Mouse (Mus musculus): ENCODE data around the gene Mcrs1. TPM values are rescaled to one million over a fixed set of nuclear protein-coding genes. Genes with fewer than 3 reads are reported as not detected.

Mcrs1 gene
- polyA plus RNA-seq, 1 experiment from 2014 or later = 146 TPM

GRCm38 (mm10) chr15:99283456-99283855 lies 31.7 kb upstream of the Mcrs1 start:
- WGBS = 63% methylated on average over 10 of the region's 10 CpGs

GRCm38 (mm10) chr15:99278271-99278670 lies 26.5 kb upstream of the Mcrs1 start:
- Histone ChIP-seq H3K27me3 (replicated peaks; ENCODE audit: control insufficient read depth, insufficient read depth, low read length) (no peaks in the 10 kb centered on the region), H3K36me3 (ENCODE audit: control insufficient read depth, insufficient read depth, low read length) (no peaks in the 10 kb centered on the region), H3K4me2 (ENCODE audit: low read length) (no peak overlapping the region), H3K9ac (ENCODE audit: low read length) (no peak overlapping the region), H3K4me1 (replicated peaks; ENCODE audit: control insufficient read depth, insufficient read depth, low read length) (no peaks in the 10 kb centered on the region), H3K9me3 (ENCODE audit: control insufficient read depth, low read length) (no peaks in the 10 kb centered on the region), H3K4me3 (ENCODE audit: low read depth, low read length) (no peak overlapping the region), H3K27ac (ENCODE audit: low read depth) (no peak overlapping the region)
- WGBS = 78% methylated on average over 7 of the region's 7 CpGs
- ATAC-seq (replicated peaks; ENCODE audit: low FRiP score, low TSS enrichment, low read depth) = no peak
- DNase-seq (ENCODE audit: low spot score) = no peak

More at GRCm38 (mm10) chr15:99283456-99283855, 31.7 kb upstream of the Mcrs1 start:
- Histone ChIP-seq H3K4me3 (ENCODE audit: low read depth, low read length) (no peak overlapping the region), H3K36me3 (ENCODE audit: control insufficient read depth, insufficient read depth, low read length) (no peaks in the 10 kb centered on the region), H3K27me3 (replicated peaks; ENCODE audit: control insufficient read depth, insufficient read depth, low read length) (no peaks in the 10 kb centered on the region), H3K27ac (ENCODE audit: low read depth) (no peak overlapping the region), H3K9me3 (ENCODE audit: control insufficient read depth, low read length) (no peaks in the 10 kb centered on the region), H3K4me2 (ENCODE audit: low read length) (no peak overlapping the region), H3K4me1 (replicated peaks; ENCODE audit: control insufficient read depth, insufficient read depth, low read length) (no peaks in the 10 kb centered on the region), H3K9ac (ENCODE audit: low read length) (no peak overlapping the region)
- no peak for ATAC-seq (replicated peaks; ENCODE audit: low FRiP score, low TSS enrichment, low read depth)
- DNase-seq (ENCODE audit: low spot score) = no peak

DNA sequence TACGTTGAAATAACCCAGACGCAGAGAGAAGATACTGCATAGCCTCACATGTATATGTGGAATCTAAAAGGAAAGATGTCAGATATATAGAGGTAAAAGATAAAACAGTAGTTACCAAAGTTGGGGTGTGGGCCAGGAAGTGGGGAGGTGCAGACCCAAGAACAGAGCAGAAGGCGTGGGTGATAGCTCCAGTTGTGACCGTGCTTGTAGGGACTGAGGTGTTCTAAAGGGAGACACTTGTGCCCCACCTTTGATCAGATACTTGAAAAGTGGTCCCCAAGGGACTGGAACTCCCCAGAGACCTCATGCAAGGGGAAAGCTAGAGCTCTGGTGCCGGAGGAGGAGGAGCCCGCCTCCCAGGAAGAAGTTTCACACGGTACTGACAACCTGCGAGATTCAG lies 24.3 kb upstream of the Mcrs1 start:
- no peaks in the 10 kb centered on the region for H3K27me3 ChIP-seq (replicated peaks; ENCODE audit: control insufficient read depth, insufficient read depth, low read length)
- no peaks in the 10 kb centered on the region for H3K36me3 ChIP-seq (ENCODE audit: control insufficient read depth, insufficient read depth, low read length)
- no peak overlapping the region for H3K4me2 ChIP-seq (ENCODE audit: low read length)
- ATAC-seq (replicated peaks; ENCODE audit: low FRiP score, low TSS enrichment, low read depth) (no peak), DNase-seq (ENCODE audit: low spot score) (no peak)
- H3K9me3 ChIP-seq (ENCODE audit: control insufficient read depth, low read length) = no peaks in the 10 kb centered on the region
- no peak overlapping the region for H3K27ac ChIP-seq (ENCODE audit: low read depth)
- H3K9ac ChIP-seq (ENCODE audit: low read length) = no peak overlapping the region
- no peak overlapping the region for H3K4me3 ChIP-seq (ENCODE audit: low read depth, low read length)
- no peaks in the 10 kb centered on the region for H3K4me1 ChIP-seq (replicated peaks; ENCODE audit: control insufficient read depth, insufficient read depth, low read length)
- WGBS = 84% methylated on average over 8 of the region's 8 CpGs

- DNase-seq (ENCODE audit: low spot score) (peak; percentile 79), ATAC-seq (replicated peaks; ENCODE audit: low FRiP score, low TSS enrichment, low read depth) (no peak; the same call in 1 of the 2 replicates)
- H3K27me3 ChIP-seq (replicated peaks; ENCODE audit: control insufficient read depth, insufficient read depth, low read length) = no peaks in the 10 kb centered on the region
- no peak overlapping the region for H3K9ac ChIP-seq (ENCODE audit: low read length)
- H3K36me3 ChIP-seq (ENCODE audit: control insufficient read depth, insufficient read depth, low read length) = no peaks in the 10 kb centered on the region
- H3K9me3 ChIP-seq (ENCODE audit: control insufficient read depth, low read length) = no peaks in the 10 kb centered on the region
- no peak overlapping the region for H3K4me3 ChIP-seq (ENCODE audit: low read depth, low read length)
- no peak overlapping the region for H3K27ac ChIP-seq (ENCODE audit: low read depth)
- no peak overlapping the region for H3K4me2 ChIP-seq (ENCODE audit: low read length)
- H3K4me1 ChIP-seq (replicated peaks; ENCODE audit: control insufficient read depth, insufficient read depth, low read length) = no peaks in the 10 kb centered on the region
- 17% methylated on average over 4 of the region's 4 CpGs for WGBS
Observed at GRCm38 (mm10) chr15:99265679-99266078, 13.9 kb upstream of the Mcrs1 start.

DNA sequence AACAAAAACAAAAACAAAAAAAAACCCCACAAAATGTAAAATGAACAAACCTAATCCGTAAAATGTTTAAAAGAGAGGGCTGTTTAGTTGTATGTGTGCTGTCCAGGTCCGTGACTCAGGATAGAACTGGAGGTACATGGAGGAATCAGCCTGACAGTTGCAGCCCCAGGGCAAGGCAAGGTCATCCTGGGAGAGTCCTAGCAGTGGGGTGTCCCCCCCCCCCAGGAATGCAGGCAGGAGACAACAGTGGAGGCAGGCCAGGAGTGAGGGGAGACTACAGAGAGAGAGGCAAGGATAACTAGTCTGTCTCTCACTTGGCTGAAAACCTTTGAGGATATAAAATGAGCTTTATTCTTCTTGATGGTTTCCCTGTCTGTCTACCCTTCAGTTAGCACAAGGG lies 12.6 kb upstream of the Mcrs1 start:
- Histone ChIP-seq H3K4me1 (replicated peaks; ENCODE audit: control insufficient read depth, insufficient read depth, low read length) (no peaks in the 10 kb centered on the region; the same call in 1 of the 2 replicates), H3K4me3 (ENCODE audit: low read depth, low read length) (no peak overlapping the region), H3K27ac (ENCODE audit: low read depth) (no peak overlapping the region), H3K27me3 (replicated peaks; ENCODE audit: control insufficient read depth, insufficient read depth, low read length) (no peaks in the 10 kb centered on the region), H3K4me2 (ENCODE audit: low read length) (no peak overlapping the region), H3K9me3 (ENCODE audit: control insufficient read depth, low read length) (no peaks in the 10 kb centered on the region), H3K36me3 (ENCODE audit: control insufficient read depth, insufficient read depth, low read length) (no peaks in the 10 kb centered on the region), H3K9ac (ENCODE audit: low read length) (no peak overlapping the region)
- ATAC-seq (replicated peaks; ENCODE audit: low FRiP score, low TSS enrichment, low read depth) = no peak
- DNase-seq (ENCODE audit: low spot score) = no peak
- 78% methylated on average over 2 of the region's 2 CpGs for WGBS

GRCm38 (mm10) chr15:99262702-99263101 lies 10.9 kb upstream of the Mcrs1 start:
- WGBS = 57% methylated on average over 10 of the region's 10 CpGs
- no peaks in the 10 kb centered on the region for H3K9me3 ChIP-seq (ENCODE audit: control insufficient read depth, low read length)
- no peak overlapping the region for H3K9ac ChIP-seq (ENCODE audit: low read length)
- H3K4me2 ChIP-seq (ENCODE audit: low read length) = no peak overlapping the region
- no peak for DNase-seq (ENCODE audit: low spot score)
- H3K36me3 ChIP-seq (ENCODE audit: control insufficient read depth, insufficient read depth, low read length) = no peaks in the 10 kb centered on the region
- H3K27me3 ChIP-seq (replicated peaks; ENCODE audit: control insufficient read depth, insufficient read depth, low read length) = no peaks in the 10 kb centered on the region
- ATAC-seq (replicated peaks; ENCODE audit: low FRiP score, low TSS enrichment, low read depth) = no peak
- no peak overlapping the region for H3K4me3 ChIP-seq (ENCODE audit: low read depth, low read length)
- no peak overlapping the region for H3K27ac ChIP-seq (ENCODE audit: low read depth)
- H3K4me1 ChIP-seq (replicated peaks; ENCODE audit: control insufficient read depth, insufficient read depth, low read length) = no peaks in the 10 kb centered on the region; the same call in 1 of the 2 replicates

- Histone ChIP-seq H3K4me3 (ENCODE audit: low read depth, low read length) (0 out of 2 replicates have a peak overlapping the region, but pooled peaks have one; percentile 6), H3K9me3 (ENCODE audit: control insufficient read depth, low read length) (no peaks in the 10 kb centered on the region), H3K27me3 (replicated peaks; ENCODE audit: control insufficient read depth, insufficient read depth, low read length) (no peaks in the 10 kb centered on the region), H3K27ac (ENCODE audit: low read depth) (peak overlapping the region; percentile 62; the same call in 1 of the 2 replicates), H3K4me2 (ENCODE audit: low read length) (peak overlapping the region; percentile 46), H3K36me3 (ENCODE audit: control insufficient read depth, insufficient read depth, low read length) (no peaks in the 10 kb centered on the region), H3K4me1 (replicated peaks; ENCODE audit: control insufficient read depth, insufficient read depth, low read length) (no peaks in the 10 kb centered on the region; the same call in 1 of the 2 replicates), H3K9ac (ENCODE audit: low read length) (no peak overlapping the region)
- WGBS = 2% methylated on average over 7 of the region's 10 CpGs
- DNase-seq (ENCODE audit: low spot score) = peak; percentile 81
- ATAC-seq (replicated peaks; ENCODE audit: low FRiP score, low TSS enrichment, low read depth) = peak; percentile 57
Observed at GRCm38 (mm10) chr15:99259730-99260252, 8.0 kb upstream of the Mcrs1 start.

- Histone ChIP-seq H3K4me2 (ENCODE audit: low read length) (peak overlapping the region; percentile 46), H3K27ac (ENCODE audit: low read depth) (peak overlapping the region; percentile 62), H3K4me3 (ENCODE audit: low read depth, low read length) (0 out of 2 replicates have a peak overlapping the region, but pooled peaks have one; percentile 6), H3K9me3 (ENCODE audit: control insufficient read depth, low read length) (no peaks in the 10 kb centered on the region), H3K4me1 (replicated peaks; ENCODE audit: control insufficient read depth, insufficient read depth, low read length) (no peaks in the 10 kb centered on the region; the same call in 1 of the 2 replicates), H3K36me3 (ENCODE audit: control insufficient read depth, insufficient read depth, low read length) (no peaks in the 10 kb centered on the region), H3K9ac (ENCODE audit: low read length) (no peak overlapping the region), H3K27me3 (replicated peaks; ENCODE audit: control insufficient read depth, insufficient read depth, low read length) (no peaks in the 10 kb centered on the region)
- DNase-seq (ENCODE audit: low spot score) = no peak
- 60% methylated on average over 8 of the region's 8 CpGs for WGBS
- peak; percentile 45 for ATAC-seq (replicated peaks; ENCODE audit: low FRiP score, low TSS enrichment, low read depth)
Observed at GRCm38 (mm10) chr15:99259167-99259729, 7.5 kb upstream of the Mcrs1 start.

GRCm38 (mm10) chr15:99255241-99255749 lies 3.5 kb upstream of the Mcrs1 start:
- no peaks in the 10 kb centered on the region for H3K36me3 ChIP-seq (ENCODE audit: control insufficient read depth, insufficient read depth, low read length)
- no peak overlapping the region for H3K27ac ChIP-seq (ENCODE audit: low read depth)
- no peak overlapping the region for H3K9ac ChIP-seq (ENCODE audit: low read length)
- peaks cover 5% of the 10 kb centered on the region for H3K4me1 ChIP-seq (replicated peaks; ENCODE audit: control insufficient read depth, insufficient read depth, low read length)
- H3K9me3 ChIP-seq (ENCODE audit: control insufficient read depth, low read length) = no peaks in the 10 kb centered on the region
- ATAC-seq (replicated peaks; ENCODE audit: low FRiP score, low TSS enrichment, low read depth) = no peak
- no peaks in the 10 kb centered on the region for H3K27me3 ChIP-seq (replicated peaks; ENCODE audit: control insufficient read depth, insufficient read depth, low read length)
- WGBS = 89% methylated on average over 6 of the region's 6 CpGs
- no peak overlapping the region for H3K4me2 ChIP-seq (ENCODE audit: low read length)
- DNase-seq (ENCODE audit: low spot score) = no peak
- no peak overlapping the region for H3K4me3 ChIP-seq (ENCODE audit: low read depth, low read length)
